Mouse (Mus musculus): ENCODE data around the gene Mapk11. TPM values are rescaled to one million over a fixed set of nuclear protein-coding genes. Genes with fewer than 3 reads are reported as not detected.

The Mapk11 gene
- total RNA-seq, 1 experiment, result 6.6 TPM

DNA sequence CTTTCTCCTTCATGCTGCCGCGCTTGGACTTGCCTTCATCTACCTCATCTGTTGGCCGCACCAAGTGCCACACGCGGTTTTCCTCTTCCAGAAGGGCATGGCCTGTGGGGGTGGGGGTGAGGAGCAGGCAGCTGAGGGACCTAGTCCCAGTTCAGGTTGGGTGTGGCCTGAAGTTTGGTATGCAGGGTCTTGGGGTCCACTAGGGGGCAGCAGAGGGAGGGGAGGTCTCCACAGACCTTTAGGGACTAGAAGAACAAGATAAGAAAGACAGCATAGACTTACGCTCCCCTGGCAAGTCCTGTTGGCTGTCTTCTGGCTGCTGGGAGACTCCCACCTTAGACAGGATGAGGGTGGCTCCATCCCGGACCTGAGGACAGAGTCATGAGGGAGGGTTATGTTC is 8.5 kb upstream of the Mapk11 start:
- Histone ChIP-seq H3K27ac (ENCODE audit: insufficient read depth, low read depth, low read length, poor library complexity, severe bottlenecking) (no peak overlapping the region), H3K9me3 (ENCODE audit: control insufficient read depth, insufficient read depth, low read depth, low read length) (no peaks in the 10 kb centered on the region), H3K36me3 (ENCODE audit: control insufficient read depth, insufficient read depth, low read length, poor library complexity, severe bottlenecking) (peaks cover 76% of the 10 kb centered on the region), H3K9ac (ENCODE audit: insufficient read depth, low read depth, low read length, poor library complexity, severe bottlenecking) (no peak overlapping the region), H3K4me1 (ENCODE audit: control insufficient read depth in 2 of 2, insufficient read depth in 2 of 2, low read length in 2 of 2, poor library complexity in 1 of 2) (peaks cover 0 to 32% of the 10 kb centered on the region in 2 experiments; a peak in 2 of 4 replicates), H3K4me3 (ENCODE audit: insufficient read depth in 1 of 2, low read depth in 1 of 2, low read length in 2 of 2, poor library complexity in 1 of 2, severe bottlenecking in 1 of 2) (no peak overlapping the region)
- TF ChIP-seq CHD2 (IDR thresholded peaks at IDR 0.05; ENCODE audit: low read depth, low read length) (no peak), ZC3H11A (IDR thresholded peaks at IDR 0.05; ENCODE audit: borderline replicate concordance, low read depth, low read length) (no peak), MAFK (IDR thresholded peaks at IDR 0.05; ENCODE audit: insufficient read depth, low read depth, low read length) (no peak)
- DNase-seq (ENCODE audit: low read depth, low spot score), result peak; percentile 92
- in situ Hi-C loops (cut with MboI; ENCODE audit: low sequenced_read_pairs in 2 of 2, unreplicated experiment in 2 of 2), result no loop called here

DNA sequence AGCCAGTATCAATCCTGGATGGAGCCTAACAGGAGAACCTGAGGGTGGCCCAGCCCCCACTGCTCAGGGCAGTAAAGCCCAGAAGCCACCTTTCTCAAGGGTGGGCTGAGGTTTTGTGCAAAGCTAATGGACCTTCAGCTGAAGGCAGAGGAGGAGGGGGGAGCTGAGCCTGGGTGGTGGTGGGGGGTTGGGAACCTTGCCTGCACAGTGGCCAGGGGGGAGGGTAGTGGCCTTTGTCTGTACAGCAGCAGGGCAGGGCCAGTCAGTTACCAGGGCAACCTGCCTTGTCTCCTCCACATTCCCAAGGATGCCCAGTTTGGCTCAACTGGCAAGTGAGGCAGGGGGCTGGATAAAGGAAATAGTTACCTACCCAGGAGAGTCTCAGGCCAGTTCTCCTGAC is 2.9 kb upstream of the Mapk11 start:
- no peaks in the 10 kb centered on the region for H3K9me3 ChIP-seq (ENCODE audit: control insufficient read depth, insufficient read depth, low read depth, low read length)
- TF ChIP-seq MAFK (IDR thresholded peaks at IDR 0.05; ENCODE audit: insufficient read depth, low read depth, low read length) (no peak), CHD2 (IDR thresholded peaks at IDR 0.05; ENCODE audit: low read depth, low read length) (no peak), ZC3H11A (IDR thresholded peaks at IDR 0.05; ENCODE audit: borderline replicate concordance, low read depth, low read length) (no peak), ZNF384 (IDR thresholded peaks at IDR 0.05; ENCODE audit: low read depth, low read length) (no peak), HCFC1 (IDR thresholded peaks at IDR 0.05; ENCODE audit: borderline replicate concordance, insufficient read depth, low read length) (no peak)
- no peak for DNase-seq (ENCODE audit: low read depth, low spot score)
- in situ Hi-C loops (cut with MboI; ENCODE audit: low sequenced_read_pairs in 2 of 2, unreplicated experiment in 2 of 2), result no loop called here
- H3K4me1 ChIP-seq (ENCODE audit: control insufficient read depth in 2 of 2, insufficient read depth in 2 of 2, low read length in 2 of 2, poor library complexity in 1 of 2), result peaks cover 0 to 26% of the 10 kb centered on the region in 2 experiments; a peak in 2 of 4 replicates
- H3K36me3 ChIP-seq (ENCODE audit: control insufficient read depth, insufficient read depth, low read length, poor library complexity, severe bottlenecking), result peaks cover 24% of the 10 kb centered on the region
- H3K27ac ChIP-seq (ENCODE audit: insufficient read depth, low read depth, low read length, poor library complexity, severe bottlenecking), result no peak overlapping the region
- H3K9ac ChIP-seq (ENCODE audit: insufficient read depth, low read depth, low read length, poor library complexity, severe bottlenecking), result no peak overlapping the region
- H3K4me3 ChIP-seq (ENCODE audit: insufficient read depth in 1 of 2, low read depth in 1 of 2, low read length in 2 of 2, poor library complexity in 1 of 2, severe bottlenecking in 1 of 2), result no peak overlapping the region

DNA sequence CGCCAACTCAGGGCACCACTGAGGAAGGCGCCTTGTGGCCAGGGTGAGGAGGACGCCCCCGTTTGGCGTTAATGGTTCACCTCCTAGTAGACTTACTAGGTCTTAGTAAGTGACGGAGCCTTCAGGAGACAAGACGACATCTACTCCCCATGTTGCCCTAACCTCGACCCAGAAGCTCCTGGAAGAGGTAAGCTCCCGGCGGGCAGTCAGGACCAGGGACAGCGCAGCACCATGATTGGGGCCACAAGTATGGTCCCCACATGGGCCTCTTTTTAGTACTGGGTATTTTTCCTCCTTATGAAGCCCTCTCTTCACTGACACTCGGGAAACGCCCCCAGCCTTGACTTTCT is 588 bp upstream of the Mapk11 start:
- Histone ChIP-seq H3K36me3 (ENCODE audit: control insufficient read depth, insufficient read depth, low read length, poor library complexity, severe bottlenecking) (peaks cover 1% of the 10 kb centered on the region; the same call in 1 of the 2 replicates), H3K4me1 (ENCODE audit: control insufficient read depth in 2 of 2, insufficient read depth in 2 of 2, low read length in 2 of 2, poor library complexity in 1 of 2) (peaks cover 0 to 37% of the 10 kb centered on the region in 2 experiments; a peak in 3 of 4 replicates), H3K4me3 (ENCODE audit: insufficient read depth in 1 of 2, low read depth in 1 of 2, low read length in 2 of 2, poor library complexity in 1 of 2, severe bottlenecking in 1 of 2) (peak overlapping the region; percentile 60 to 80), H3K9ac (ENCODE audit: insufficient read depth, low read depth, low read length, poor library complexity, severe bottlenecking) (no peak overlapping the region), H3K9me3 (ENCODE audit: control insufficient read depth, insufficient read depth, low read depth, low read length) (no peaks in the 10 kb centered on the region), H3K27ac (ENCODE audit: insufficient read depth, low read depth, low read length, poor library complexity, severe bottlenecking) (no peak overlapping the region)
- in situ Hi-C loops (cut with MboI; ENCODE audit: low sequenced_read_pairs in 2 of 2, unreplicated experiment in 2 of 2), result no loop called here
- DNase-seq (ENCODE audit: low read depth, low spot score), result no peak
- TF ChIP-seq HCFC1 (IDR thresholded peaks at IDR 0.05; ENCODE audit: borderline replicate concordance, insufficient read depth, low read length) (no peak), CHD2 (IDR thresholded peaks at IDR 0.05; ENCODE audit: low read depth, low read length) (no peak), MAFK (IDR thresholded peaks at IDR 0.05; ENCODE audit: insufficient read depth, low read depth, low read length) (no peak), ZNF384 (IDR thresholded peaks at IDR 0.05; ENCODE audit: low read depth, low read length) (no peak), ZC3H11A (IDR thresholded peaks at IDR 0.05; ENCODE audit: borderline replicate concordance, low read depth, low read length) (no peak)

DNA sequence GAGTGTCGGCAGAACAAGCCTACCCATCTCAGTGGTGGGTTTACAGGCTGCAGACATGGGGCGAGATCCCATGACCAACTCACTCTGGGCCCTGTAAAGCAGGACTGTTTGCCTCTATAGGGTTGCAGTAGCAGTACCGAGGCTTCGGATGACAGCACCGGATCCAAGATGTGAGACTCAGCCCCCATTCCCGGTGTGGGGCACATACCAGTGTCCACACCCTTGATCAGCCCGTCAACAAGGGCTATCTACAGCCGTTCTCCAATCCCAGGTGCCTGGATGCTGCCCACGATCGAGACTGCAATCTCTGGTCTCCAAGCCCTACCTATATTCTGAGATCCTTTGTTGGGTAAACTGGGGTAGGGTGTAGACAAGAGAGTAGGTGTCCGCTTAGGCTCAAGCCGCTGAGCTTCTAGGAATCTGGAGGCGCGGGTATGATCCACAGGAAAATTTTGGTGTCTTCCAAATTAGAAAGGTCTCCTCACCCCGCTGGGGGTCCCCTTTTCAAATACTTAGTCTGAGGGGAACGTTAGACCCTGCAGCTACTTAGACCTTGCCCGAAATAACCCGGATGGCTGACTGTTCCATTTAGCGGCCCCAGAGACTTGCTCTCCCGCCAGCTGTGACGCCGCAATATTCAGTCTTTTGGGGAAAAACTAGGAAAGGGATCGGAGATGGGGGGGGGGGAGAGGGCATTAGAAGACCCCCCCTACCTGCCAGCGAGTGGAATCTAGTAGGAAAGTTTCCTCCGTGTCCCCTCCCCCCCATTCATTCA is 745 bp downstream of the Mapk11 start:
- no peak for TF ChIP-seq MAFK (IDR thresholded peaks at IDR 0.05; ENCODE audit: insufficient read depth, low read depth, low read length)
- TF ChIP-seq CHD2 (IDR thresholded peaks at IDR 0.05; ENCODE audit: low read depth, low read length), result no peak
- no peak for TF ChIP-seq ZNF384 (IDR thresholded peaks at IDR 0.05; ENCODE audit: low read depth, low read length)
- no peak for TF ChIP-seq ZC3H11A (IDR thresholded peaks at IDR 0.05; ENCODE audit: borderline replicate concordance, low read depth, low read length)
- TF ChIP-seq HCFC1 (IDR thresholded peaks at IDR 0.05; ENCODE audit: borderline replicate concordance, insufficient read depth, low read length), result no peak
- no peak for DNase-seq (ENCODE audit: low read depth, low spot score)
- Histone ChIP-seq H3K27ac (ENCODE audit: insufficient read depth, low read depth, low read length, poor library complexity, severe bottlenecking) (no peak overlapping the region), H3K4me3 (ENCODE audit: insufficient read depth in 1 of 2, low read depth in 1 of 2, low read length in 2 of 2, poor library complexity in 1 of 2, severe bottlenecking in 1 of 2) (peak overlapping the region; percentile 68 to 80), H3K9me3 (ENCODE audit: control insufficient read depth, insufficient read depth, low read depth, low read length) (no peaks in the 10 kb centered on the region), H3K4me1 (ENCODE audit: control insufficient read depth in 2 of 2, insufficient read depth in 2 of 2, low read length in 2 of 2, poor library complexity in 1 of 2) (peaks cover 0 to 31% of the 10 kb centered on the region in 2 experiments; a peak in 3 of 4 replicates), H3K36me3 (ENCODE audit: control insufficient read depth, insufficient read depth, low read length, poor library complexity, severe bottlenecking) (peaks cover 4% of the 10 kb centered on the region; the same call in 1 of the 2 replicates), H3K9ac (ENCODE audit: insufficient read depth, low read depth, low read length, poor library complexity, severe bottlenecking) (peak overlapping the region; percentile 78)
- in situ Hi-C loops (cut with MboI; ENCODE audit: low sequenced_read_pairs in 2 of 2, unreplicated experiment in 2 of 2), result no loop called here
